Mouse (Mus musculus) liver, embryonic 14.5 days (tissue): ENCODE data around the gene 4930544D05Rik. TPM values are rescaled to one million over a fixed set of nuclear protein-coding genes. Genes with fewer than 3 reads are reported as not detected.

ENCODE experiments used
- ATAC-seq: fragments of 200-750 bp; cut with Nextera tagmentation; 2 replicates; pipeline ENCODE4 v1.8.0; 2017; ENCODE audit warnings: moderate number of reproducible peaks, mild to moderate bottlenecking, moderate library complexity; ENCODE audit not compliant: insufficient read depth
- DNase-seq, 3 experiments: peaks; one replicate each; pipeline ENCODE4 v3.0.0-alpha.2; 2012 to 2013; ENCODE audit warnings: low read depth in 3 of 3, low spot score in 3 of 3
- H3K27ac ChIP-seq: fragments of 300-500 bp; sonication (generic); 2 replicates; pipeline ENCODE4 v1.5.1; 2014; ENCODE audit warnings: moderate library complexity, mild to moderate bottlenecking, control low read depth, inconsistent platforms
- H3K27me3 ChIP-seq: fragments of 300-500 bp; sonication (generic); 2 replicates; pipeline ENCODE4 v1.6.1; 2014; ENCODE audit warnings: mild to moderate bottlenecking, low read length, moderate library complexity; ENCODE audit not compliant: control insufficient read depth, insufficient read depth
- H3K36me3 ChIP-seq: fragments of 300-500 bp; sonication (generic); replicated peaks from 2 replicates; pipeline ENCODE4 v1.6.1; 2014; ENCODE audit warnings: low read depth; ENCODE audit not compliant: control insufficient read depth, insufficient read depth
- H3K4me1 ChIP-seq, 2 experiments: fragments of 200-500 bp in 1 of 2; fragments of 300-500 bp in 1 of 2; sonication (generic) in 1 of 2; replicated peaks; 2 replicates each; pipeline ENCODE4 v1.6.1; 2012 to 2014; ENCODE audit warnings: antibody characterized with exemption in 1 of 2, inconsistent platforms in 1 of 2, low read length in 1 of 2; ENCODE audit not compliant: control insufficient read depth in 2 of 2, insufficient read depth in 2 of 2
- H3K4me2 ChIP-seq: fragments of 300-500 bp; sonication (generic); 2 replicates; pipeline ENCODE4 v1.6.1; 2014; ENCODE audit warnings: low read depth, mild to moderate bottlenecking, control low read depth, moderate library complexity
- H3K4me3 ChIP-seq, 2 experiments: fragments of 200-500 bp in 1 of 2; fragments of 300-500 bp in 1 of 2; sonication (generic) in 1 of 2; 2 replicates each; pipeline ENCODE4 v1.5.1; 2012 to 2014; ENCODE audit warnings: low read depth in 2 of 2, low read length in 2 of 2, mild to moderate bottlenecking in 2 of 2, control low read depth in 1 of 2, inconsistent platforms in 1 of 2, moderate library complexity in 1 of 2; ENCODE audit not compliant: insufficient read depth in 1 of 2
- H3K9ac ChIP-seq: fragments of 300-500 bp; sonication (generic); replicated peaks from 2 replicates; pipeline ENCODE4 v1.6.1; 2014; ENCODE audit warnings: mild to moderate bottlenecking, control low read depth, moderate library complexity
- H3K9me3 ChIP-seq: fragments of 300-500 bp; sonication (generic); 2 replicates; pipeline ENCODE4 v1.6.1; 2016; ENCODE audit warnings: low read length, mixed read lengths; ENCODE audit not compliant: control insufficient read depth
- CTCF ChIP-seq: IDR thresholded peaks from 2 replicates; pipeline ENCODE4 v1.5.1; 2016; ENCODE audit warnings: antibody characterized with exemption, low read depth, control low read depth
- EP300 ChIP-seq: IDR thresholded peaks from 2 replicates; pipeline ENCODE4 v1.6.1; 2016; ENCODE audit warnings: antibody characterized with exemption, low read depth
- whole genome bisulfite sequencing: fragments of 180-500 bp; shearing (Covaris S2); extraction: QIAGEN DNeasy Blood & Tissue Kit; methylation state at CpG from one replicate; pipeline ENCODE4 v1.1.7; 2014; ENCODE audit not compliant: insufficient replicate concordance; 5-methylcytosine and 5-hydroxymethylcytosine counted together
- polyA plus RNA-seq, 2 experiments: library from polyadenylated mRNA; depleted of rRNA in 1 of 2; stranded (reverse) in 1 of 2; unstranded in 1 of 2; fragments of >200 nt; fragmentation: Nextera tagmentation in 1 of 2; extraction: Ambion mirVana in 1 of 2; gene quantifications; 2 replicates each; pipeline versions ENCODE4 v1.2.1 to v1.2.3; 2012 to 2014

4930544D05Rik gene
- polyA plus RNA-seq, 2 experiments, result not detected

- H3K4me2 ChIP-seq, result no peak overlapping the region
- DNase-seq (no peak), ATAC-seq (no peak)
- peaks cover 15 to 16% of the 10 kb centered on the region in 2 experiments for H3K4me1 ChIP-seq
- 79% methylated on average over 8 of the region's 8 CpGs for WGBS
- H3K9me3 ChIP-seq, result no peaks in the 10 kb centered on the region
- H3K4me3 ChIP-seq, result no peak overlapping the region
- no peaks in the 10 kb centered on the region; the same call in 1 of the 2 replicates for H3K27me3 ChIP-seq
- no peak overlapping the region for H3K27ac ChIP-seq
- H3K9ac ChIP-seq, result no peak overlapping the region
- no peak for TF ChIP-seq CTCF
- no peak for TF ChIP-seq EP300
- H3K36me3 ChIP-seq, result peaks cover 17% of the 10 kb centered on the region
These were observed 44.9 kb downstream of the 4930544D05Rik start for GRCm38 (mm10) chr11:70660571-70660970.

- H3K4me3 ChIP-seq, result no peak overlapping the region
- peaks cover 8% of the 10 kb centered on the region in 2 experiments for H3K4me1 ChIP-seq
- no peak overlapping the region for H3K27ac ChIP-seq
- ATAC-seq (no peak), DNase-seq (no peak)
- no peak overlapping the region for H3K4me2 ChIP-seq
- peaks cover 17% of the 10 kb centered on the region for H3K36me3 ChIP-seq
- 87% methylated on average over 8 of the region's 8 CpGs for WGBS
- TF ChIP-seq CTCF (no peak), EP300 (no peak)
- H3K9ac ChIP-seq, result no peak overlapping the region
- no peaks in the 10 kb centered on the region for H3K27me3 ChIP-seq
- no peaks in the 10 kb centered on the region for H3K9me3 ChIP-seq
These were observed 47.5 kb downstream of the 4930544D05Rik start for GRCm38 (mm10) chr11:70663101-70663500.

GRCm38 (mm10) chr11:70663957-70664356 is 48.3 kb downstream of the 4930544D05Rik start:
- Histone ChIP-seq H3K4me2 (no peak overlapping the region), H3K36me3 (peaks cover 17% of the 10 kb centered on the region), H3K27me3 (no peaks in the 10 kb centered on the region), H3K9me3 (no peaks in the 10 kb centered on the region), H3K9ac (no peak overlapping the region), H3K4me3 (no peak overlapping the region), H3K4me1 (peaks cover 9 to 10% of the 10 kb centered on the region in 2 experiments), H3K27ac (no peak overlapping the region)
- TF ChIP-seq CTCF (no peak), EP300 (no peak)
- WGBS, result 86% methylated on average over 6 of the region's 6 CpGs
- DNase-seq (no peak), ATAC-seq (no peak)

GRCm38 (mm10) chr11:70664741-70665140 is 49.1 kb downstream of the 4930544D05Rik start:
- H3K27ac ChIP-seq, result no peak overlapping the region
- no peak overlapping the region for H3K4me2 ChIP-seq
- H3K9me3 ChIP-seq, result no peaks in the 10 kb centered on the region
- no peak overlapping the region for H3K4me3 ChIP-seq
- no peaks in the 10 kb centered on the region for H3K27me3 ChIP-seq
- ATAC-seq, result no peak
- TF ChIP-seq EP300 (no peak), CTCF (0 out of 2 replicates have a peak, but pooled peaks have one; percentile 29)
- H3K36me3 ChIP-seq, result peaks cover 17% of the 10 kb centered on the region
- H3K9ac ChIP-seq, result no peak overlapping the region
- no peak for DNase-seq
- H3K4me1 ChIP-seq, result peaks cover 9 to 10% of the 10 kb centered on the region in 2 experiments
- 82% methylated on average over 9 of the region's 9 CpGs for WGBS

Other genes starting within 250 kb of the 4930544D05Rik start
- 9.6 and 9.8 TPM in 2 replicates for gene Pelp1, start 205.8 kb upstream of the 4930544D05Rik start, polyA plus RNA-seq (2012; rRNA removed)
- gene Pelp1, start 205.8 kb upstream of the 4930544D05Rik start, polyA plus RNA-seq (2014; fragmentation: Nextera tagmentation; extraction: Ambion mirVana), result 12.1 and 13.8 TPM in 2 replicates
- gene Arrb2, start 183.2 kb upstream of the 4930544D05Rik start, polyA plus RNA-seq (2012; rRNA removed), result 17.8 and 19.4 TPM in 2 replicates
- 9.8 and 11.0 TPM in 2 replicates for gene Arrb2, start 183.2 kb upstream of the 4930544D05Rik start, polyA plus RNA-seq (2014; fragmentation: Nextera tagmentation; extraction: Ambion mirVana)
- gene Med11, start 163.9 kb upstream of the 4930544D05Rik start, polyA plus RNA-seq (2012; rRNA removed), result 11.9 and 12.8 TPM in 2 replicates
- gene Med11, start 163.9 kb upstream of the 4930544D05Rik start, polyA plus RNA-seq (2014; fragmentation: Nextera tagmentation; extraction: Ambion mirVana), result 17.0 and 20.0 TPM in 2 replicates
- 0.28 and 0.31 TPM in 2 replicates for gene Zmynd15, start 156.4 kb upstream of the 4930544D05Rik start, polyA plus RNA-seq (2012; rRNA removed)
- gene Zmynd15, start 156.4 kb upstream of the 4930544D05Rik start, polyA plus RNA-seq (2014; fragmentation: Nextera tagmentation; extraction: Ambion mirVana), result 0.10 and 0.29 TPM in 2 replicates
- 0.94 and 1.1 TPM in 2 replicates for gene Cxcl16, start 155.9 kb upstream of the 4930544D05Rik start, polyA plus RNA-seq (2012; rRNA removed)
- 0.79 and 1.5 TPM in 2 replicates for gene Cxcl16, start 155.9 kb upstream of the 4930544D05Rik start, polyA plus RNA-seq (2014; fragmentation: Nextera tagmentation; extraction: Ambion mirVana)
- gene Tm4sf5, start 110.6 kb upstream of the 4930544D05Rik start, polyA plus RNA-seq (2012; rRNA removed), result 0.90 and 1.4 TPM in 2 replicates
- 2.1 and 2.4 TPM in 2 replicates for gene Tm4sf5, start 110.6 kb upstream of the 4930544D05Rik start, polyA plus RNA-seq (2014; fragmentation: Nextera tagmentation; extraction: Ambion mirVana)
- gene Vmo1, start 101.2 kb upstream of the 4930544D05Rik start, polyA plus RNA-seq (2012; rRNA removed), result 0.23 TPM in 1 of 2 replicates, not detected in the other
- gene Vmo1, start 101.2 kb upstream of the 4930544D05Rik start, polyA plus RNA-seq (2014; fragmentation: Nextera tagmentation; extraction: Ambion mirVana), result 0.21 and 0.51 TPM in 2 replicates
- gene Gltpd2, start 96.7 kb upstream of the 4930544D05Rik start, polyA plus RNA-seq (2012; rRNA removed), result 11.2 and 15.7 TPM in 2 replicates
- gene Gltpd2, start 96.7 kb upstream of the 4930544D05Rik start, polyA plus RNA-seq (2014; fragmentation: Nextera tagmentation; extraction: Ambion mirVana), result 18.4 and 20.3 TPM in 2 replicates
- gene Psmb6, start 90.5 kb upstream of the 4930544D05Rik start, polyA plus RNA-seq (2012; rRNA removed), result 155 and 171 TPM in 2 replicates
- gene Psmb6, start 90.5 kb upstream of the 4930544D05Rik start, polyA plus RNA-seq (2014; fragmentation: Nextera tagmentation; extraction: Ambion mirVana), result 345 and 363 TPM in 2 replicates
- gene Gm40193, start 82.9 kb upstream of the 4930544D05Rik start, polyA plus RNA-seq (2012; rRNA removed), result not detected in 2 replicates
- gene Gm40193, start 82.9 kb upstream of the 4930544D05Rik start, polyA plus RNA-seq (2014; fragmentation: Nextera tagmentation; extraction: Ambion mirVana), result not detected in 2 replicates
- 1.9 and 2.6 TPM in 2 replicates for gene Pld2, start 75.8 kb upstream of the 4930544D05Rik start, polyA plus RNA-seq (2012; rRNA removed)
- gene Pld2, start 75.8 kb upstream of the 4930544D05Rik start, polyA plus RNA-seq (2014; fragmentation: Nextera tagmentation; extraction: Ambion mirVana), result 1.3 and 1.5 TPM in 2 replicates
- gene Mink1, start 53.0 kb upstream of the 4930544D05Rik start, polyA plus RNA-seq (2012; rRNA removed), result 13.7 and 14.1 TPM in 2 replicates
- 3.7 and 5.0 TPM in 2 replicates for gene Mink1, start 53.0 kb upstream of the 4930544D05Rik start, polyA plus RNA-seq (2014; fragmentation: Nextera tagmentation; extraction: Ambion mirVana)
- gene Chrne, start 3.4 kb downstream of the 4930544D05Rik start, polyA plus RNA-seq (2012; rRNA removed), result not detected in 2 replicates
- gene Chrne, start 3.4 kb downstream of the 4930544D05Rik start, polyA plus RNA-seq (2014; fragmentation: Nextera tagmentation; extraction: Ambion mirVana), result not detected in 2 replicates
- 4.5 TPM in 2 replicates for gene Gp1ba, start 23.3 kb downstream of the 4930544D05Rik start, polyA plus RNA-seq (2012; rRNA removed)
- gene Gp1ba, start 23.3 kb downstream of the 4930544D05Rik start, polyA plus RNA-seq (2014; fragmentation: Nextera tagmentation; extraction: Ambion mirVana), result 7.6 and 9.1 TPM in 2 replicates
- gene Rnf167, start 31.4 kb downstream of the 4930544D05Rik start, polyA plus RNA-seq (2012; rRNA removed), result 47.7 and 48.4 TPM in 2 replicates
- gene Rnf167, start 31.4 kb downstream of the 4930544D05Rik start, polyA plus RNA-seq (2014; fragmentation: Nextera tagmentation; extraction: Ambion mirVana), result 56.0 and 66.9 TPM in 2 replicates
- gene Slc25a11, start 31.6 kb downstream of the 4930544D05Rik start, polyA plus RNA-seq (2012; rRNA removed), result 39.0 and 43.9 TPM in 2 replicates
- 60.8 and 67.8 TPM in 2 replicates for gene Slc25a11, start 31.6 kb downstream of the 4930544D05Rik start, polyA plus RNA-seq (2014; fragmentation: Nextera tagmentation; extraction: Ambion mirVana)
- gene Pfn1, start 38.8 kb downstream of the 4930544D05Rik start, polyA plus RNA-seq (2012; rRNA removed), result 421 and 438 TPM in 2 replicates
- 957 and 1,007 TPM in 2 replicates for gene Pfn1, start 38.8 kb downstream of the 4930544D05Rik start, polyA plus RNA-seq (2014; fragmentation: Nextera tagmentation; extraction: Ambion mirVana)
- 3.4 and 3.7 TPM in 2 replicates for gene Eno3, start 41.4 kb downstream of the 4930544D05Rik start, polyA plus RNA-seq (2012; rRNA removed)
- 3.6 and 3.9 TPM in 2 replicates for gene Eno3, start 41.4 kb downstream of the 4930544D05Rik start, polyA plus RNA-seq (2014; fragmentation: Nextera tagmentation; extraction: Ambion mirVana)
- gene Spag7, start 53.6 kb downstream of the 4930544D05Rik start, polyA plus RNA-seq (2012; rRNA removed), result 24.6 and 42.0 TPM in 2 replicates
- gene Spag7, start 53.6 kb downstream of the 4930544D05Rik start, polyA plus RNA-seq (2014; fragmentation: Nextera tagmentation; extraction: Ambion mirVana), result 27.4 and 29.6 TPM in 2 replicates
- 2.7 and 3.1 TPM in 2 replicates for gene Camta2, start 72.3 kb downstream of the 4930544D05Rik start, polyA plus RNA-seq (2012; rRNA removed)
- 2.1 and 2.5 TPM in 2 replicates for gene Camta2, start 72.3 kb downstream of the 4930544D05Rik start, polyA plus RNA-seq (2014; fragmentation: Nextera tagmentation; extraction: Ambion mirVana)
- gene Inca1, start 84.3 kb downstream of the 4930544D05Rik start, polyA plus RNA-seq (2012; rRNA removed), result 0.63 and 1.2 TPM in 2 replicates
- gene Inca1, start 84.3 kb downstream of the 4930544D05Rik start, polyA plus RNA-seq (2014; fragmentation: Nextera tagmentation; extraction: Ambion mirVana), result 0.71 and 1.4 TPM in 2 replicates
- 4.6 and 5.9 TPM in 2 replicates for gene Kif1c, start 84.7 kb downstream of the 4930544D05Rik start, polyA plus RNA-seq (2012; rRNA removed)
- gene Kif1c, start 84.7 kb downstream of the 4930544D05Rik start, polyA plus RNA-seq (2014; fragmentation: Nextera tagmentation; extraction: Ambion mirVana), result 2.2 and 2.9 TPM in 2 replicates
- gene Zfp3, start 148.4 kb downstream of the 4930544D05Rik start, polyA plus RNA-seq (2012; rRNA removed), result 0.38 and 0.64 TPM in 2 replicates
- 0.85 and 1.1 TPM in 2 replicates for gene Zfp3, start 148.4 kb downstream of the 4930544D05Rik start, polyA plus RNA-seq (2014; fragmentation: Nextera tagmentation; extraction: Ambion mirVana)
- gene Scimp, start 196.7 kb downstream of the 4930544D05Rik start, polyA plus RNA-seq (2012; rRNA removed), result 0.10 and 0.12 TPM in 2 replicates
- gene Scimp, start 196.7 kb downstream of the 4930544D05Rik start, polyA plus RNA-seq (2014; fragmentation: Nextera tagmentation; extraction: Ambion mirVana), result 0.51 and 0.64 TPM in 2 replicates
- gene Rabep1, start 228.9 kb downstream of the 4930544D05Rik start, polyA plus RNA-seq (2012; rRNA removed), result 2.1 and 3.7 TPM in 2 replicates
- 9.1 and 10.3 TPM in 2 replicates for gene Rabep1, start 228.9 kb downstream of the 4930544D05Rik start, polyA plus RNA-seq (2014; fragmentation: Nextera tagmentation; extraction: Ambion mirVana)